Mouse (Mus musculus) ES-E14 (cell line): ENCODE measurements at regions not wholly inside any gene's neighbourhood (a gene's known extent, or its start where the extent isn't known, plus 50 kb on each side); places are given as distances from the start of the nearest gene placed in this dataset.
A peak's percentile ranks its signal among the peaks of the same experiment; 100 is the strongest.

Experiments used
- DNase-seq: peaks from one replicate; pipeline ENCODE4 v3.0.0-alpha.2; 2013; ENCODE audit warnings: low read depth, low spot score
- H3K27ac ChIP-seq: 2 replicates; pipeline ENCODE4 v1.5.1; 2012; ENCODE audit warnings: low read depth, mild to moderate bottlenecking, low read length, moderate library complexity, mixed read lengths; ENCODE audit not compliant: poor library complexity, insufficient read depth, severe bottlenecking
- H3K36me3 ChIP-seq: 2 replicates; pipeline ENCODE4 v1.6.1; 2012; ENCODE audit warnings: mild to moderate bottlenecking, low read length, moderate library complexity, mixed read lengths; ENCODE audit not compliant: control insufficient read depth, poor library complexity, insufficient read depth, severe bottlenecking
- H3K4me1 ChIP-seq, 2 experiments: fragments of 150-350 bp in 1 of 2; sonication (generic) in 1 of 2; 2 replicates each; pipeline ENCODE4 v1.6.1; 2012; ENCODE audit warnings: low read length in 2 of 2, mild to moderate bottlenecking in 1 of 2, mixed read lengths in 1 of 2; ENCODE audit not compliant: control insufficient read depth in 2 of 2, insufficient read depth in 2 of 2, poor library complexity in 1 of 2
- H3K4me3 ChIP-seq, 2 experiments: fragments of 150-350 bp in 1 of 2; sonication (generic) in 1 of 2; 2 replicates each; pipeline ENCODE4 v1.5.1; 2012; ENCODE audit warnings: low read length in 2 of 2, low read depth in 1 of 2, mild to moderate bottlenecking in 1 of 2, mixed read lengths in 1 of 2; ENCODE audit not compliant: insufficient read depth in 1 of 2, poor library complexity in 1 of 2, severe bottlenecking in 1 of 2
- H3K9ac ChIP-seq: 2 replicates; pipeline ENCODE4 v1.6.1; 2012; ENCODE audit warnings: low read depth, mild to moderate bottlenecking, low read length, mixed read lengths; ENCODE audit not compliant: poor library complexity, insufficient read depth, severe bottlenecking
- H3K9me3 ChIP-seq: fragments of 150-350 bp; sonication (generic); 2 replicates; pipeline ENCODE4 v1.6.1; 2012; ENCODE audit warnings: low read depth, mild to moderate bottlenecking, low read length; ENCODE audit not compliant: control insufficient read depth, insufficient read depth
- CHD2 ChIP-seq: IDR thresholded peaks from 2 replicates; pipeline ENCODE4 v1.6.1; 2014; ENCODE audit warnings: mild to moderate bottlenecking, low read depth, low read length, inconsistent platforms
- HCFC1 ChIP-seq: IDR thresholded peaks from 2 replicates; pipeline ENCODE4 v1.6.1; 2012; ENCODE audit warnings: low read length, inconsistent platforms, borderline replicate concordance; ENCODE audit not compliant: insufficient read depth
- MAFK ChIP-seq: IDR thresholded peaks from 2 replicates; pipeline ENCODE4 v1.6.1; 2014; ENCODE audit warnings: mild to moderate bottlenecking, low read depth, low read length, inconsistent platforms; ENCODE audit not compliant: insufficient read depth
- ZC3H11A ChIP-seq: IDR thresholded peaks from 2 replicates; pipeline ENCODE4 v1.6.1; 2012; ENCODE audit warnings: low read depth, mild to moderate bottlenecking, inconsistent platforms, low read length, borderline replicate concordance
- ZNF384 ChIP-seq: IDR thresholded peaks from 2 replicates; pipeline ENCODE4 v1.6.1; 2012; ENCODE audit warnings: low read depth, low read length, inconsistent platforms
- in situ Hi-C, 2 experiments: fragments of 600-800 bp; cut with MboI; formaldehyde crosslinking; loops; one replicate each; pipeline ENCODE4 v1.15.1; 2025; ENCODE audit warnings: low sequenced_read_pairs in 2 of 2, inconsistent platforms in 1 of 2; ENCODE audit not compliant: unreplicated experiment in 2 of 2

DNA sequence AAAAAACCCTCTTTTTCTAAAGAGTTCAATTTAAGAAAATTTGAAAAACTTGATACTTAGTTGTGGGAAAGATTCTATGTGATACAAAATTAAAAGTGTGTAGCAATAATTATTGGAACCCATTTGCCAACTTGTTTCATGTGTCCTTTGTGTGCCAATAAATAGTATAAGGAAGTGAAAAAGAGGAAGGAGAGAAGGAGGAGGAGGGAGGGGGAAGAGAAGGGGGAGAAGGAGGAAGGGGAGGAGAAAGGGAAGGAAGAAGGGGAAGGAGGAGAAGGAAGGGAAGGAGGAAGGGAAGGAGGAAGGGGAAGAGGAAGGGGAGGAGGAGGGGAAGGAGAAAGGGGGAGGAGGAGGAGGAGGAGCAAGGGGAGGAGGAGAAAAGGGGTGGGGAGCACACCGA, 125.0 kb downstream of the Nkx6-1 start:
- no peak overlapping the region for H3K9ac ChIP-seq
- no peak overlapping the region for H3K4me3 ChIP-seq
- TF ChIP-seq ZC3H11A, result no peak
- TF ChIP-seq MAFK, result no peak
- TF ChIP-seq HCFC1, result no peak
- H3K9me3 ChIP-seq, result no peaks in the 10 kb centered on the region
- no peak overlapping the region for H3K27ac ChIP-seq
- no peaks in the 10 kb centered on the region for H3K36me3 ChIP-seq
- peaks cover 0 to 7% of the 10 kb centered on the region in 2 experiments; a peak in 1 of 4 replicates for H3K4me1 ChIP-seq
- in situ Hi-C loops, result no loop called here
- no peak for DNase-seq

GRCm38 (mm10) chr5:101539254-101539549, 125.6 kb downstream of the Nkx6-1 start:
- H3K36me3 ChIP-seq, result no peaks in the 10 kb centered on the region
- H3K4me3 ChIP-seq, result no peak overlapping the region
- H3K27ac ChIP-seq, result no peak overlapping the region
- no peak for DNase-seq
- no peak overlapping the region for H3K9ac ChIP-seq
- TF ChIP-seq MAFK (no peak), CHD2 (no peak), ZNF384 (no peak), ZC3H11A (no peak), HCFC1 (no peak)
- peaks cover 0 to 7% of the 10 kb centered on the region in 2 experiments; a peak in 1 of 4 replicates for H3K4me1 ChIP-seq
- H3K9me3 ChIP-seq, result no peaks in the 10 kb centered on the region
- in situ Hi-C loops, result no loop called here

DNA sequence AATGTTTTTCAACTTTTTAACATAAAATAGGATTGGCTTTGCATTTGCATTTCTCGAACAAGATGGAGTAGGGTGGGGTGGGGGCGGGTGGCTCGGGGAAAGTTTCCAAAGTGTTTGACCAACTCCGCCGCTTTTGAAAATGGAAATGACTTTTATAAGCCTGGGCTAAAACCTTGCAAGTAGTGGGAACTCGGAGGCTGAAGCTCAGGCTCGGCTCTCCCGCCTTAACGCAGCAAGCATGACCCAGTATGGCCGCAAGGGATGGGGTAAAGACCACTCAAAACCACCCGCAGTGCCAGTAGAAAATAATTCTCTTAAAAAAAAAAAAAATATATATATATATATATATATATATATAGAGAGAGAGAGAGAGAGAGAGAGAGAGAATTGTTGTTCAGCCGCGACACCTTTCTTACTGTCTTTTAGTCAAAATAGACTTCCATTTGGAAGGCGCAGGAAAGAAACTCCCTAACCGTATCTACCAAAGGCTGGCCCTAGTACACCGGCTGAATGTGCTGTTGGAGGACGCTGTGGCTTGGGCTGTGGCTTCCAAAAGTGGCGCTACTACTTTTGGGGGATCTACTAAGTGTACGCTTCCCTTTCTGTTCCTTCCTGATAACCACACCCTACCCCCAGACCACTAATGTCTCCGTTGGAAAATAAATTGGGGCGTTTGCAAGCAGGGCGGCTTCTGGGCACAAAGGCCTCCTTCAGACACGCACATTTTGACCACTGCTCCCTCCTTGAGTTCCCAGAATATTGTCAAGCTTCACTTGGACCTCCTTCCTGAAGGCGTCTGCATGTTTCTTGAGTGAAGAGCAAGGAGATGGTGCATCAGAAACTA, 126.2 kb downstream of the Nkx6-1 start:
- H3K9ac ChIP-seq, result no peak overlapping the region
- no peaks in the 10 kb centered on the region for H3K36me3 ChIP-seq
- no peak overlapping the region for H3K4me3 ChIP-seq
- no peak for DNase-seq
- peaks cover 0 to 7% of the 10 kb centered on the region in 2 experiments; a peak in 1 of 4 replicates for H3K4me1 ChIP-seq
- in situ Hi-C loops, result no loop called here
- H3K9me3 ChIP-seq, result no peaks in the 10 kb centered on the region
- no peak for TF ChIP-seq ZNF384
- TF ChIP-seq ZC3H11A, result no peak
- no peak for TF ChIP-seq MAFK
- TF ChIP-seq HCFC1, result no peak
- TF ChIP-seq CHD2, result no peak
- H3K27ac ChIP-seq, result no peak overlapping the region

DNA sequence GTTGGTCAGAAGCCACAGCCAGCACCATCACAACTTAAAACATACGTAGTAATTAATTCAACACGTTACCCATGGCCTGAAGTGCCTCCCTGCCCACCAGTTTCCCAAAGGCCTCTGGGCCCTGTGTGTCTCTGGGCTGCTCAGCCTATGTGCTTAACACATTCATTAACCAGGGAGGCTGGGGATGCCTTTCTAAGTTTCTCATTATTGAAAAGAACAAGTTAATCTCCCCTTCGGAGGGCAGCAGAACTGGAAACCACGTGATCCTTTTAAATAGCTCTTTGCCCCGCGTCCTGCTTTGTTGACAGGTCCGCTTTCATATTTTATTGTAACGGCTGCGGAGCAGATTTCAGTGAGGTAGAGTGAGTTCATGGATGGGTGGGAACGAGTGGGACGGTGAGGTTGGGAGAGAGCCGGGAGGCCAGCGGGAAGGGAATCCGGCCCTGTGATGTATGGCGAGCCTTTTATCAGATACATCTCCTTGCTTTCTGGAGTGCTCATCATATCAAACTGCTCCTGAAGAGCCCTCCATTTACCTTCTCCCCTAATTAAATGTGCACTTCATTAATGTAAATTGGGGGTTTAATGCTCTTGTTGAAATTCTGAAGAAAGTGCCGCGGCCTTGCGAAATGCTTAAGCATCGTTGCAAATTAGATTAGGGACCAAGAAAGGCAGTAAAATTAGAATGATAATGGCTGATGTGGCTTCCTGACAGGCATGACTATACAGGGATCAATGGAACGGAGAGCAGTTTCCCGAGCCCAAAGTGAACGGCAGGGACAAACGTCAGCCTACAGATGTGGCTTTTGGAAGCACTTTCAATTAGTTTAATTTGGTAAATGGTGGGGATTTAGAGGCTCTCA, 127.0 kb downstream of the Nkx6-1 start:
- no peak overlapping the region for H3K9ac ChIP-seq
- peak; percentile 43 for DNase-seq
- no peaks in the 10 kb centered on the region for H3K9me3 ChIP-seq
- H3K27ac ChIP-seq, result no peak overlapping the region
- H3K36me3 ChIP-seq, result no peaks in the 10 kb centered on the region
- in situ Hi-C loops, result no loop called here
- H3K4me1 ChIP-seq, result peaks cover 0 to 6% of the 10 kb centered on the region in 2 experiments; a peak in 1 of 4 replicates
- no peak for TF ChIP-seq MAFK
- no peak for TF ChIP-seq ZNF384
- TF ChIP-seq CHD2, result no peak
- TF ChIP-seq HCFC1, result no peak
- TF ChIP-seq ZC3H11A, result no peak
- no peak overlapping the region for H3K4me3 ChIP-seq
